Mouse (Mus musculus) liver, adult 10 weeks (tissue): ENCODE measurements around the gene Gimap4. TPM values are rescaled to one million over a fixed set of nuclear protein-coding genes. Genes with fewer than 3 reads are reported as not detected.

Source experiments
- polyA plus RNA-seq: library from polyadenylated mRNA; stranded (reverse); fragments of 350-450 nt; fragmentation: Illumina TruSeq; extraction: RNeasy Lipid Tissue Mini Kit (QIAGEN cat#74804); gene quantifications from one replicate; pipeline ENCODE4 v1.2.3, GENCODE M21; 2014; ENCODE audit warnings: low read depth, low replicate concordance

Gene Gimap4
- 32.8 TPM for polyA plus RNA-seq

DNA sequence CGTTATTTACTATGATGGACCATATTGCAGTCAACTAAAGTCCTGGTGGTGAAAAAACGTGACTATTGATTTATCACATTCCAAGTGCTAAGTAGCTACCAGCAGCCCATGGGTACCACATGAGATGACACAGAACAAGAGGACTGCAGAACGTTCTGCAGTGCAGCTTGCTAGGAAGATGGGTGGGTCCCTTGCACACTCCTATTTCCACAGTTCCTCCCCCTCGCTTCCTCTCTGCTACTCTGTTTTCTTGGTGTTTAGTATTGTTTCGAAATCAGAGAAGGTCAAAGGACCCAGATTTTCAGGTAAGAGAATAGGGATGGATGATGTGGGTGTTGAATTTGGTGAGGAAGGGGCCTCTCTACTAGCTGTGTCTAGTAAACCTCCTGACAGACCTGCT, at the start of gene Gimap4:
Gene Gimap4, plus strand, starts transcription at position 231 of the 400 bp plus-strand sequence.

DNA sequence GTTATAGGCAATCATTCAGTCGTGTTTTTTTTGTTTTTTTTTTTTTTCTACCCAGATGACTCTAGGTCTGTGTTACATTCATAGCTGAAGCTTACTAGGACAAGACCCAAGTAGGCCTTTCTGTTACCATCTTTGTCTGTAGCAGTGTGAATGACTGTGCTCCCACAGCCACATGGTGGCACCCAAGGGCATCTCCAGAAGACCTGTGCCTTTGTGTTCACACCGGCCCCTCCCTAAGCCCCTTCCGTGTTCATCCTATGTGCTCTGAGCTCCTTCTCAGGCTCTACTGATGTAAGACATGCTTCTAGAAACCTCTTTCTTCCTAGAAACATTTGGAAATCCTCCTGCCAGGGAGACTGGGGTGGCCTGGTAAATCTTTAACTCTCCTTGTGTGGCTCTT, 37.4 kb upstream of the Gimap4 start, which contains the start of gene Gimap8:
Gene Gimap8, plus strand, starts transcription at position 240 of the 400 bp plus-strand sequence.

DNA sequence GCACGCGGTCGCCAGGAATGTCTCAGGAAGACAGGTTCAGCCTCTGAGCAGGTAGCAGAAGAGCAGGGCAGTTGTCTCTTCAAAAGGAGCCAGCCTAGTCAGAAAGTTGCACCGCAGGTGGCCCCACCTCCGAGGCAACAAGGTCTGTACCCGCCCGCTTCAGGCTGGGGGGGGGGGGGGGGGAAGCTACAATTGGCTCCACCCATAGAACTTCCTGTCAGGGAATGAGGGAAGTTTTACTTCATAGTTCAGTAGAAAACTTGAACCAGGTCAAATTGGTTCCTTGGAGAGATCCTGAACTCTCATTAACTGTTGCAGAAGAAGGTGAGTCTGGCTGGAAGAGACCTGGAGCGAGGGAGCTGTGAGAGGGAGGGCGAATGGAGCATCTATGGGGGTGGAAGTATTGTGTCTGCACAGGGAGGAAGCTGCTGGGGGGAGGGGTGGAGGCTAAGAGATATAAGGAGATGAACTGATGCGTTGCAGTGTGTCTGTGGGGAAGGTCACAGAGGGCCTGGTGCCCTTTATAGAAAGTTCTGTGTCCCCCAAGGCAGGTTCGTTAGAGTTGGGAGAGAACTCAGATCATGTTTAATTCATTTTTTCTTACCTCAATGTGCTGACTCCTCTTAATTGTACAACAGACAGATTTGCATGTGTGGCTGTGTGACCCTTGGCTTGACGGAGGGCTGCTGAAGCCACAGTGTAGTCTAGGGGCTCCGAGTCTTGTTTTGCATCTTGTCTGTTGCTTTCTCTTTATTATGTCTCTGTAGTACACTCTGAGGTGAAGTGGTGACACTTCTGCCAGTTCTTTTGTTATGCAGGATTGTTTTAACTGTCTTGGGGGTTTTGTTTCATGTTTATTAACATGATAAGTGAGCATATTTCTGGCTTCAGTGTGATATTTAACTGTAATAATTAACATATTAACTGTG, 8.2 kb upstream of the Gimap4 start, which contains the start of gene Gimap9:
Gene Gimap9, plus strand, starts transcription at position 199 of the 929 bp plus-strand sequence.

DNA sequence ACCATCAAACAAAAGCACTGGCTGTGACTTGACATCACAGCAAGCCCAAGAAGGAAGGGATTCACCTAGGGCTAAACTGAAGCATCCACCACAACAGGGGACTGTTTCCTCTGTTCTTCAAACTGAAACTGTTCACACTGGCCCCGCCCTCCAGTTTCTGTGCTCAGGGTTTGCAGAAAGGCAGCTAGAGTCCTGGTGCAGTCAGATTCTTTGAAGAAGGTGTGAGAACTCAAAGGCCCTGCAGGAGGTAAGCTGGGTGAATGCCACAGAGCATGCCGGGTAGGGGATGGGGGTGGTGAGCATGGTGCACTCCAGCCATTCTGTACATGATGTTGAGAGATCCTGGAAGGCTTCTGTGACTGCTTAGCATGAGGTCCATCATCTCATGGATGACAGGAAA, 34.1 kb downstream of the Gimap4 start, which contains the start of the genes Gm28053 and Gimap7:
Gene Gm28053, plus strand, starts transcription at position 153 of the 400 bp plus-strand sequence.
Gene Gimap7, plus strand, starts transcription at position 167 of the 400 bp plus-strand sequence.

DNA sequence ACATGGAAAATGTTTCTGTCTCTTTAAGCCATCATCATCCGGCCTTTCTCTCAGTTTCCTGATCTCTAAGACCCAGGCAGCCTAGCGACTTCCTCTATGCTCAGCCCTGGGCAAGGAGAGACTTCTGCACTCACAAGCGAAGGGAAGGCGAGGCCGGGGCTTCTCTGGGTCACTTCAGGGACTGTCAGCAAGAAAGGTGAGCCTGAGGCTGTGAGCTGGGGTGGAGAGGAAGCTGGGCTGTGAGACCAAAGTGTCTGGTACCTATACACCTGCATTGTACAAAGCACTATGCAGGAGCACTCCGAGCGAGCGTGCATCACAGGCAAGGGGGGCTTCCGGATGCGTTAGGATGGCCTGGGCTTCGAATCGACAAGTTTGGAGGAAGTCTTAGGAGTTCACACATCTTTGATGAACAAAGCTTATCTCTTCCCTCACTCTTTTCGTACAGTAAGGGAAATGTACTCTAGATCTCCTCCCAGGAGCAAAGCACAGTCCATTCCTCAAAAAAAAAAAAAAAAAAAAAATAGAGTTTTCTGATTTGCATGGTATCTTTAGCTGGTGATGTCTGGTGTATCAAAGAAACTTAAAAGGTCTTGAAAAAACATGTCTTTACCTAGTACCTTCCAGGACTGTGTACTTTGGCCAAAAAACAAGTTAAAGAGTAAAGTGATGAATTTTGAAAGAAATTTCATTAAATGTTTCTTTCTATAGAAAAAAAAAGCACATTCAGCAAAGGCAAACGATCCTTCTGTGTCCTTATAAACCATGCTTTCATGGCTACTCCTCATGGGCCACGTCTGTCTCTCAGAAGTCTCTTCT, 54.8 kb downstream of the Gimap4 start, which contains the start of gene Gimap1:
Gene Gimap1, plus strand, starts transcription at position 94 of the 819 bp plus-strand sequence.

Other genes with a start within 250 kb of the Gimap4 start
- 10.0 TPM for gene Zfp467, start 238.7 kb upstream of the Gimap4 start, polyA plus RNA-seq
- not detected for gene Sspo, start 236.3 kb upstream of the Gimap4 start, polyA plus RNA-seq
- gene Atp6v0e2, start 146.9 kb upstream of the Gimap4 start, polyA plus RNA-seq, result 0.40 TPM
- gene Lrrc61, start 129.8 kb upstream of the Gimap4 start, polyA plus RNA-seq, result 5.0 TPM
- gene Rarres2, start 111.8 kb upstream of the Gimap4 start, polyA plus RNA-seq, result 262 TPM
- not detected for gene Gm45021, start 94.9 kb upstream of the Gimap4 start, polyA plus RNA-seq
- gene Repin1, start 90.7 kb upstream of the Gimap4 start, polyA plus RNA-seq, result 15.9 TPM
- gene Gm44965, start 90.6 kb upstream of the Gimap4 start, polyA plus RNA-seq, result not detected
- 0.08 TPM for gene Zfp775, start 82.5 kb upstream of the Gimap4 start, polyA plus RNA-seq
- not detected for gene AI854703, start 57.8 kb upstream of the Gimap4 start, polyA plus RNA-seq
- 8.2 TPM for gene Gimap8, start 37.3 kb upstream of the Gimap4 start, polyA plus RNA-seq
- 31.5 TPM for gene Gimap9, start 8.4 kb upstream of the Gimap4 start, polyA plus RNA-seq
- 17.0 TPM for gene Gimap6, start 23.7 kb downstream of the Gimap4 start, polyA plus RNA-seq
- gene Gm28053, start 34.1 kb downstream of the Gimap4 start, polyA plus RNA-seq, result not detected
- 1.3 TPM for gene Gimap7, start 34.1 kb downstream of the Gimap4 start, polyA plus RNA-seq
- not detected for gene Gimap1, start 54.5 kb downstream of the Gimap4 start, polyA plus RNA-seq
- gene Gimap5, start 61.6 kb downstream of the Gimap4 start, polyA plus RNA-seq, result 0.87 TPM
- gene Gimap3, start 86.3 kb downstream of the Gimap4 start, polyA plus RNA-seq, result 1.8 TPM
- gene Tmem176a, start 156.4 kb downstream of the Gimap4 start, polyA plus RNA-seq, result 74.1 TPM
- gene Tmem176b, start 156.9 kb downstream of the Gimap4 start, polyA plus RNA-seq, result 51.6 TPM
- not detected for gene Aoc1, start 188.3 kb downstream of the Gimap4 start, polyA plus RNA-seq
- not detected for gene 1600015I10Rik, start 245.3 kb downstream of the Gimap4 start, polyA plus RNA-seq